Mouse (Mus musculus) layer of hippocampus, adult 8-10 months (tissue): Measurements from ENCODE around the gene Sigmar1. TPM values are rescaled to one million over a fixed set of nuclear protein-coding genes. Genes with fewer than 3 reads are reported as not detected.
"Not testable (repeated sequence)": the region's sequence is repeated elsewhere in the genome, so short reads cannot be mapped to it uniquely, and the experiment has no call there.

Experiments used
- DNase-seq, 2 experiments: peaks; one replicate each; pipeline ENCODE4 v3.0.0; 2022; ENCODE audit warnings: low spot score in 2 of 2
- total RNA-seq, 4 experiments: library from RNA; stranded (reverse); gene quantifications; 2 replicates each; pipeline ENCODE4 v1.2.4; 2022

The Sigmar1 gene
- total RNA-seq, 4 experiments from 2014 or later = 37.7 to 46.8 (median 40.6) TPM

- peak in 1 of 2 experiments; percentile 46 for DNase-seq
Measured at GRCm38 (mm10) chr4:41711705-41712375, 44.1 kb downstream of the Sigmar1 start.

DNA sequence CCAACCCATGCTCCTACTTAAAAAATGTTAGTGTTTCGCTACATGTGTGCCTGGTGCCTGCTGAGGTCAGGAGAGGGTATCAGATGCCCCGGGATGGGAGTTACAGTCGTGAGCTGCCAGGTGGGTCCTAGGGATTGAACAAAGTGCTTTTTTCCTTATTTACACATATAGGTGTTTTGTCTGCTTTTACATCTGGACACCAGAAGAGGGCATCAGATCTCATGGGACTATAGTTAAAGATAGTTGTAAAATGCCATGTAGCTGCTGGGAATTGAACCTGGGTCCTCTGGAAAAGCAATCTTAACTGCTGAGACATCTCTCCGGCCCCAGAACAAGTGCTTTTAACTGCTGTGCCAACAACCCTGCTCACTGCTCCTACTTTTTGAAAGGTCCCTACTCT is 45.7 kb downstream of the Sigmar1 start:
- no peak for DNase-seq

DNA sequence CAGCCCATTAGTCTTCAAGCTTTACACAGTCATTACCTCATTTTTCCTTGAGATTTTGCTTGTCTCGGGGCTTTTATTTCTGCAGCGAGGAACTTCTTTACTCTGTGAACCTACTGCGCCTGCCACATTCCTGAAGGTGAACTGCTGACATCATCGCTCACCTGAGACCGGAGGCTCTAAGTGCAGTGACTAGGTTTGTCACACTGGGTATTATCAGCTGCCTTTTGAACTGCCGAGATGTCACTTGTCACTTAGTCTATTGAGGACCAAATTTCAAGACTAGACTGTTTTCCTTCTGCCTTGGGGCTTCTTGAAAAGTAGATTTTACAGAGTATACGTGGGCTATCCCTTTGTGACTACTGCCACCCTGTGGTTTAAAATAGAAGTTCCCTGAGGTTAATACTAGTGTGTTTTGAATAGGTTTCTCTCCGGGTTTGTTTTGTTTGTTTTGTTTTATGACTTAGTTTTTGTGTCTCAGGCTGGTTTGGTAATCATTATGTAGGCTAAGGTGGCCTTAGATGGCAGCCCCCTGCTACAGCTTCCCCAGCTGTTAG is 47.7 kb downstream of the Sigmar1 start:
- no peak for DNase-seq

DNA sequence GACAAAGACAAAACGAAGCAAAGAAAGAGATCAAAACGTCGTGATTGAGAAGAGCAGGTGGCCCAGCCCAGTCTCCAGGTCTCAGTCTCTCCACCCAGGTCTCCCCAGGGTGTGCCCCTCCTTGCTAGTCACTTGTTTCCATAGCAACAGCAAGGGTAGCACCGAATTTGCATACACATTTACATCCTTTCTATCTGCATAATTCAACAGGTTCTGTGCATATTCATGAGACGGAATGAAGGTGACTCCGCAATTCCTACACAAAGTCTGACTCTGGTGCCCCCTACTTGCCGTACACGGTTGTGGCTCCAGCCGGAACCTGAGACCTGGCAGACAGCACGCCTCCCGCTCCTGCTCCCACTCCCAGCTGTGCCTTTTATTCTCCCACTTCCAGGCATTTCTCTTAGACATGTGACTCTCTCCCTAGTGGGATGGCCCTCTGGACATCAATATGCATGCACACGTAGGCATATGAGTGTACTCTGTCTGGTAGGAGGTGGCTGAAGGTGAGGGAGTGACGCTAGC is 48.9 kb downstream of the Sigmar1 start:
- DNase-seq = peak; percentile 69 to 75

- no peak for DNase-seq
Measured at GRCm38 (mm10) chr4:41705922-41706754, 49.8 kb downstream of the Sigmar1 start.

DNA sequence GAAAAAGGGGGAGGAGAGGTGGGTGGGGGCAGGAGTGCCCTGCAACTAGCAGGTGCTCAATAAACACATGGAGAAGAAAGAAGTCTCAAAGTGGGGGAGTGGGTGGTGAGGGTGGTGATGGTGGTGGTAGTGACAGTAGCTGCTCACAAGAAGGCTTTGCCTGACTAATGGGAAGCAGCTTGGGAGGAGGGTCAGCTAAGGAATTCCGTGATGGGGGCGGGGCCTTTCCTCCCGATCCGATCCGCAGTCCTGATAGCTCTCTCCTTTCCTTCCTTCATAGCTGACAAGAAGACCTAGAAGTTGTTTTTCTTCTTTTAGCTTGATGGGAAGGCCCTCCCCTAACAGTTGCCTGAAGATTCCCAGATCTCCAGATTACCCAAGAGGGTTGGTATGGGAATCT is 51.3 kb downstream of the Sigmar1 start:
- DNase-seq = no peak

- DNase-seq = not testable (repeated sequence)
Measured at GRCm38 (mm10) chr4:41702226-41702625, 53.7 kb downstream of the Sigmar1 start.

GRCm38 (mm10) chr4:41700224-41700623 is 55.7 kb downstream of the Sigmar1 start:
- DNase-seq = not testable (repeated sequence)

GRCm38 (mm10) chr4:41699783-41700182 is 56.2 kb downstream of the Sigmar1 start, which contains the start of gene Il11ra1:
Gene Il11ra1 (plus strand): TSS chr4:41699989.
- DNase-seq = not testable (repeated sequence)

GRCm38 (mm10) chr4:41698421-41699016 is 57.4 kb downstream of the Sigmar1 start:
- not testable (repeated sequence) for DNase-seq

- DNase-seq = peak; percentile 67 to 91
Measured at GRCm38 (mm10) chr4:41696930-41697841, 58.8 kb downstream of the Sigmar1 start, which contains the start of gene Cntfr. Gene Cntfr (minus strand): TSS chr4:41697089.

GRCm38 (mm10) chr4:41696452-41696851 is 59.5 kb downstream of the Sigmar1 start:
- not testable (repeated sequence) for DNase-seq

DNA sequence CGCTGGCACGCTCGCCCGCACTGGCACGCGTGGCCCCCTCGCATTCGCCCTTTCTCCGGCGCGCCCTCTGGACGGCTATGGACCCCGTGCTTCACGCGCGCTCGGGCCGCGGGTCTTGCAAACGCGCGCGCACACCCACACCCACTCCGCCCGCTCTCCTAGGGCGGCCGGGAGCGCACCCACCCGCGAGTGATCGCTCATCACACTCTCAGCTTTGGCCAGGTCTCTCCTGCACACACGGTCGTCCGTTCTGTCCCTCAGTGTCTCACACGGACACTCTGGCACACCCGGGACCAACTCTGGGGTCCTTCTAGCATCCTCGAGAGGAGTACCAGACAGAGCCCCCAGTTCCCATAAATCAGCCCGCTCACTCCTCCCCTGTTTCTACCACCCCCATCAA is 60.2 kb downstream of the Sigmar1 start:
- DNase-seq = not testable (repeated sequence)

DNA sequence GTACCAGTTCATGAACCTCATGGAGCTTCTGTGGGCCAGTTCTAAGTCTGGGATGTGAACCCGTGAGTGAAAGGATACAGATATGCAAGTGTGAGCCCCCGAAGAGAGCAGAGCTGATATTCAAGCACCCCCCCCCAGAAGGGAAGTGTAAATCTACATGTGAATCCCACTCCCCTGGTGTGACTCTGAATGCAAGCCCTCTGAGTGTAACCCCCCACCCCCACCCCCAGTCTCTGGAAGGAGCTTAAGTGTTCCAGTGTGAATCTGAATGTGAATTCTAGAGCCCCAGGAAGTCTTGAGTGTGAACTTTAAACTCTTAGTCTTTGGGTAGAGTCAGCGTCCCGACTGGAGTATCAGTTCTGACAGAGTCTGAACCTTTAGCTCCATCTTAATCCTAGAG is 62.4 kb downstream of the Sigmar1 start:
- DNase-seq = not testable (repeated sequence)

DNA sequence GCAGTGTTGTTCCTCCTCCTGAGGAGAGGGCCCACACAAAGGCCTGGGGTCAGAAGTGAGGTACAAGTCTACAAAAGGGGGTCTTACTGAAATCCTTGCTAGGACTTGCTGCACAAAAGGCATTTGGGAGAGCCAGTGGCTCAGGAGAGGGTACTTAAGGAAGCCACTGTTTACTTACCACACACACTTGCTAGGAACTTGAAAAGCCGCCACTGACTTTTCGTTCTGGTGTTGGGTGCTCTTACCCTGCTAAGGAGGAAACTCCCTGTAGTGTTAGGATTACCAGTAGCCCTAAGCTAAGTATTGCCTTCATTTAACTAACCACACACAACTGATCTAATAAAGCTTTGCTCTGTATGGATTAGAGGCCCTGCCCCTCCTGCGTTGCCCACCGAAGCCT is 65.9 kb downstream of the Sigmar1 start:
- not testable (repeated sequence) for DNase-seq

- not testable (repeated sequence) for DNase-seq
Measured at GRCm38 (mm10) chr4:41688562-41688961, 67.4 kb downstream of the Sigmar1 start.
